Mouse (Mus musculus) ovary, adult 2 months (tissue): ENCODE data around the gene Rsl1d1. TPM values are rescaled to one million over a fixed set of nuclear protein-coding genes. Genes with fewer than 3 reads are reported as not detected.

Source experiments
- polyA plus RNA-seq: library from polyadenylated mRNA; depleted of rRNA; stranded (reverse); fragments of >200 nt; gene quantifications from 2 replicates; pipeline ENCODE4 v1.2.3, GENCODE M21; 2012; rRNA removed

The Rsl1d1 gene
- 3.1 and 3.6 TPM in 2 replicates for polyA plus RNA-seq

DNA sequence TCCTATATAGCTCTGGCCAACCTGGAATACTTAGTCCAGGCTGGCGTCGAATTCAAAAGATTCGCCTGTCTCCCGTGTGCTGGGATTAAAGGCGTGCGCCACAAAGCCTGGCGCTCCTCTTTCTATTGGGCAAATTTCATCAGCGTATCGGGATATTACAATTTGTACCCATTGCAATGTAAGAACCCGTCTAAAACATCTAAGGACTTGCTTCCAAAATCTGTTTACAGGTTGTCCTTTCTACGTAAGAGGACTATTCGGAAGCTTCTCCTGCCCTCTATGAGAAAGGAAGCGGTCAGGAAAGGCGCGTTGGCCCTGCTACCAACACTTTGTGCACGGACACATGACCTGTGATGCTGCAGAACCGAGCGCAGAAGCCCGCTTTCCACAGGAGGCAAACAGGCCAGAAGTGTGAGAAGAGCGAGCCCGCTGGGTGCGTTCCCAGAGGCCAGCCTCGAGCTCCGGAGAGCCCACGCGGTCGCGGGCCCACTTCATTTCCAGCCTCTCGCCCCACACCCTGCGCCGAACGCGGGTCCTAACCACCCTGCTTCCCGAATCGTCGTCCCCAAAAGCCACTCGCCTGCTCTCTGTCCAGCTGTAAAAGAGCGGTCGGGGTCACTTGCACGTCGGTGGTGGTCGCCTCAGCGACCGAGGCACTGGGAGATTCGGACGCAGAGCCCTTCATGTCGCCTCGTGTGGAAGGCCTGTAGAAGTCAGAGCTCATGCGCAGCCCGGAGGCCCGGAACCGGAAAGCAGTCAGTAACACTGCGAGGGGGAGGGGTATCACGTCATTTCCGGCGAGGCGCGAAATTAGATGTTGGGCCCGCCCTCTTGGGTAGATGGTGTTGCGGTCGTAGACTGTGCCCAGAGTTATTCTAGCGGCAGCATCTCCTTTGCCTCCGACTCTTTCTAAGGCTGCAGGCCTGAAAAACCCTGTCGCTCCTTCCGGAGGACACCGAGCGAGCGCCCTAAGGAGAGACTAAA is at the start of gene Rsl1d1:
Gene Rsl1d1, minus strand, starts transcription at position 761 of the 984 bp plus-strand sequence.

DNA sequence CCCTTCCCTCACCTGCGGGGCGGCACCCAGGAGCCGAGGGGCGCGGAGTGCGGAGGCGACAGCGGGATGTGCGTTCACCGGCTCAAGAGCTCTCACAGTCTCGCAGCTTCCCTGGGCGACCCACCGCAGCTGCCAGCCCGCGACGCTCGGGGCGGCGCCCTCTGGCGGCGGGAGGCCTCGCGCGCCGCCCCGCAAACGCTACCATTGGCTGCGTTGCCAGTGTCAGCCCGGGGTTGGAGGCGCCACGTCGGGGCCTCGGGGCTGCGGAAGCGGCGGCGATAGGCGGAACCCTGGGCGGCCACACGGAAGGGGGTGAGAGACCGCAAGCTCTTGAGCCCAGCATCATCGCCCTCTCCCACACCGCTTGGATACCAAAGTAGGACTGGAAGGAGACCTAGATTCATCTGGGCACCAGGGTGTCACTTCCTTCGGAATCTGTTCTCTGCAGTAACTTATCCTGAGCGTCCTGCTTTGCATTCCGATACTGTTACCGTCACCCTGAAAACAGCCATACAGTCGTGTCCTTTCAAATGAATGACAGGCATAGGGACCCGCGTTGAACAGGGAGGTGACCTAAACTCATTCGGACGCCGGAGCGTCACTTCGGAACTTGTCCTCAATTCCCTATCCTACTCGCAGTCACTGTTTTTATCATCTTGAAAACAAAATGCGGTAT is 26.8 kb downstream of the Rsl1d1 start, which contains the start of gene Zc3h7a:
Gene Zc3h7a, minus strand, starts transcription at position 186 of the 676 bp plus-strand sequence.

Other genes starting within 250 kb of the Rsl1d1 start
- 26.8 and 27.0 TPM in 2 replicates for gene Snn, start 142.4 kb downstream of the Rsl1d1 start, polyA plus RNA-seq
- gene Litaf, start 137.2 kb downstream of the Rsl1d1 start, polyA plus RNA-seq, result 339 and 412 TPM in 2 replicates
- 43.8 and 52.9 TPM in 2 replicates for gene Txndc11, start 68.7 kb downstream of the Rsl1d1 start, polyA plus RNA-seq
- 27.6 and 29.7 TPM in 2 replicates for gene Zc3h7a, start 26.9 kb downstream of the Rsl1d1 start, polyA plus RNA-seq
- gene Gspt1, start 51.0 kb upstream of the Rsl1d1 start, polyA plus RNA-seq, result 55.8 and 71.0 TPM in 2 replicates
- 0.49 and 0.68 TPM in 2 replicates for gene Tnfrsf17, start 110.5 kb upstream of the Rsl1d1 start, polyA plus RNA-seq
- gene Snx29, start 119.6 kb upstream of the Rsl1d1 start, polyA plus RNA-seq, result 5.2 and 5.4 TPM in 2 replicates